Mouse (Mus musculus) cerebellum, adult 18-20 months (tissue): Measurements from ENCODE around the gene Cnot6.
A peak's percentile ranks its signal among the peaks of the same experiment; 100 is the strongest.

Experiments used
- DNase-seq, 2 experiments: peaks; one replicate each; pipeline ENCODE4 v3.0.0; 2021

Gene Cnot6

GRCm38 (mm10) chr11:49653079-49653408 is 59.5 kb downstream of the Cnot6 start:
- no peak for DNase-seq

- DNase-seq: peak; percentile 77 to 80
Measured at GRCm38 (mm10) chr11:49652401-49653078, 60.0 kb downstream of the Cnot6 start.

DNA sequence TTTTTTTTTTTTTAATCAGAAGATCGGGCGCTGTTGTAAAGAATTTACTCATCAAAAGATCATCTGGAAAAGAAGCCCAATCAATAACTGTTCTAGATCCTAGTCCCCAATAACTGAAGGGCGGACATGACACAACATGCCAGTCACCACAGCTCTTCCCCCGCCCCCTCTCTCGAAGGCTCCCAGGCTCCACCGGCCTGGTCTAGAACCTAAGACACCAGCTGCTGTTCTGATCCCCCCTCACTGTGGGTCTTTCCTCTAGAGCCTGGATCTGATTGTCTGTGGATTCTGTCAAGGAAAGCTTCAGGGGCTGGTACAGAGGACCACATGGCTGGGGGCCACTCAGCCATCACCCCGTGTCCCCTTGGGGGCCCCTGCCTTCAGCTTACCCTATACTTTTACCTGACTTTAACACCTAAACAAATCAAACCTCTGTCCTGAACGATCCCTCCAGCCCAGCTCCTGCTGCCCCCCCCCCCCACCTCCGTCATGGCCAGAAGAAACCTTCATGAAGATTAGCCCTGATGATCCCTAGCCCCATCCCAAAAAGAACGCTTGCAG is 60.7 kb downstream of the Cnot6 start:
- DNase-seq: no peak

DNA sequence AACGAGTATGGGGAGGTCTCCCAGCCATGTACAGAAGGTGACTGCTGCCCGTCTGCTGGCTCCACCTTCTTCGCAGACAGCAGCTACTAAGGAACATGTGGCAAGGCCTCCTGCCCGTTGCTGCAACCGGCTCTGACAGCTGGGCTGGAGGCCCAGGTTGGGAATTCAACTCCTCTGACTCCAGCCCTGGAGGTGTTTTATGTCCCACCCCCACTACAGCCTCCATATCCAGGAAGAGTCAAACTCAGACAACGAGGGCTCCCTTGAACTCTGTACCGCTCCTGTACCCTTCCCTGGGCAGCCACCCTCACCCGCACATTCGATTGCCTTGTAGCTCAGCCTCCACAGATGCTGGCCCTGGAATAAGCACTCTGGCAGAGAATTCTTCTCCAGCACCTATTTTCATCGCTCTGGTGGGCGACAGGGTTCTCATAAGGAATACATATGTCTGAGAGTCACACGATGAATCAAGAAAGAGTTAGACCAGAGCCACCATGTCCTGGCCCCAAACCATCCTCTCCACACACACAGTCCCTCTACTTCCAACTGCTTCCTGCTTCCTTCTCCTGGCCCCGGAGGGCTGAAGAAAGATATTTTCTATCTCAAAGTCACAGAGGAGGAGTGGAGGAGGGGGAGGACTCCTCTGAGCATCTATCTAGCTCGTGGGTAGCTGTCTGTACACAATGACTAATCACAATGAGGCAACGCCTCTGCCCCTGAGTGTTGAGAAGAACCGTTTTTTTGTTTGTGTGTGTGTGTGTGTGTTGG is 61.3 kb downstream of the Cnot6 start:
- DNase-seq: no peak

- DNase-seq: peak in 1 of 2 experiments; percentile 21
Measured at GRCm38 (mm10) chr11:49650113-49650993, 62.2 kb downstream of the Cnot6 start.

DNA sequence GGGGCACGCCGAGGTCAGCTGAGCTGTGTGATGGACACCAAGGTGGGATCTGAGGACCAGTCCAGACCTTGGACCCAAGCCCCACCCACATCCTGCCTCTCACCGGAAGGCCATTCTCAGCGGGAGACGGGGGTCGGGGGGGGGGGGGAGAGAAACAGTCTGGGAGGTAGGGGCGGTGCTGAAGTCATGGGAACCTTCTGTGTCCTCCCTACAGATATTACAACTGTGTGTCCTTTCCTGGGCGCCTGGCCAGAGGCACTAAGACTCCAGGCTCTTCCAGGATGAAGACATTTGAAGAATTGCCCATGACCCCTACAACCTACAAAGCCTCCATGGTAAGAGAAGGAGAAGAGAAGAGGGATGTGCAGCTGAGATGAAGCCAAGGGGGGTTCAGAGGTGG is 66.8 kb downstream of the Cnot6 start:
- no peak for DNase-seq

GRCm38 (mm10) chr11:49636449-49636848 is 76.1 kb downstream of the Cnot6 start:
- no peak for DNase-seq

DNA sequence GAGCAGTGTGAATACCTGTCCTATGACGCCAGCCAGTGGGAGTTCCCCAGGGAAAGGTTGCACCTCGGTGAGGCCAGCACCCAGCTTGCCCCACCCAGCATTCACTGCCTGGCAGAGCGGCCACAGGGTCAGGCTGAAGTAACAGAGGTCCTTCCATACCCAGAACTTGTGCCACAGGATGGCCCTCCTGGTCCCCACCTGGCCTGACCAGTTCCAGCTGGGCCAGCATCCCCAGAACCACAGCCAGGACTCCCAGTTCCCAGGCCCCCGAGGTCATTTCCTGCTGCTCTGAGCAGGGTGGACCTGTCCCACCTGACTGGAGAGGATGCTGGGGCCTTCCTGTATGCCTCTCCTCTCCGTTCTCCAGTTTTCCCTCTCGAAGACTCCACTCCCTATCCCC is 76.9 kb downstream of the Cnot6 start:
- DNase-seq: no peak

DNA sequence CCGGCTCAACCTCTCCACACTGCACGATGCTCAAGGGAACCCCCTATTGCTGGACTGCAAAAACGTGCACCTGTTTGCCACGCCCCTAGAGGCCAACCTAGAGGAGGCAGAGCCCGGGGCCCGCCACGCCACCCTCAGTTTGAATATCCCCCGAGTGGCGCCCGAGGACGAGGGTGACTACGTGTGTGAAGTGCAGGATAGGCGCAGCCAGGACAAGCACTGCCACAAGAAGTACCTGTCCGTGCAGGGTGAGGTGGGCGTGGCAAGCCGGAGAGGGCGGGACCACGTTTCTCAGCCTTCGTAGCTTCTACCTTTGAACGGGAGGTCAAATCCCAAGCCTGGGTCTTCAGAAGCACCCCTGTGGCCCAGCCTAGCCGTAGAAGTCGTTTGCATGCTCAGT is 78.4 kb downstream of the Cnot6 start:
- DNase-seq: no peak

GRCm38 (mm10) chr11:49632256-49632655 is 80.3 kb downstream of the Cnot6 start:
- no peak for DNase-seq

GRCm38 (mm10) chr11:49631154-49631553 is 81.4 kb downstream of the Cnot6 start:
- no peak for DNase-seq

- DNase-seq: no peak
Measured at GRCm38 (mm10) chr11:49626748-49627147, 85.8 kb downstream of the Cnot6 start.

- no peak for DNase-seq
Measured at GRCm38 (mm10) chr11:49625863-49626262, 86.7 kb downstream of the Cnot6 start.

DNA sequence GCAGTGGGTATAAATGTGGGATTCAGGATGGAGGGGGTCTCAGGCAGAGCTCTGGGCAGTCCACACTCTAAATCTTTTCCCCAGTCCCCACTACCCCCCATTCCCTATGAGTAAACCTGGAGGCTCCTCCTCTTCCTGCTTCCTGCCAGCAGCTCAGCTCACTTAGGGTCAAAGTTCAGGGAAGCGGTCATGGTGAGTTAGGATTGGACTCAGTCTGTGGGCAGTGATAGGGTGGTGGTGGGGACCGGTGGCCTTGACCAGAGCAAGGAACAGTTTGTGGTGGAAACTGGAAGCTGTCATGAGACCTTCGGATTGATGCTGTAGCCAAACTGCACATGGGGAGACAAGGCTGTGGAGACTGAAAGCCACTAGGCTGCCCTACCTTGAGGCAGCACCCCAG is 88.4 kb downstream of the Cnot6 start:
- no peak for DNase-seq

DNA sequence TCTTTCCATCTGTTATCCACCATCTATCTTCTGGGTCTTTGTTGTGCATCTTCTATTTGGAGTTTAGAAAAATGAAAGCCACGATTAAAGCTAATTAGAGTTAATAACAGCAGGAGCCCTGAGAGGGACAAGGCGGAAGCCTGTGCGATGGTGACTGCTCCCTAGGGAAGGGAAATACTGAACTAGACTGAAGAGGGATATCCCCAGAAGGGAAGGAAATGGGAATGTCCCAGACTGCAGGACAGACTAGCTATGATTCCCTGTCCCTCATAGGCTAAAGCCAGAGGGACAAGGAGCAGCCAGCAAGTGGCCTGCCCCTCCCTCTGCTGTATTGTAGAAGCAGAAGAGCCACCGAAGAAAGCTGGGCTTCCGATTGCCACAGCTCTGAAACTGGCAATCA is 90.6 kb downstream of the Cnot6 start:
- no peak for DNase-seq
